Mouse (Mus musculus): ENCODE data around the gene Parp6.

Parp6 gene

DNA sequence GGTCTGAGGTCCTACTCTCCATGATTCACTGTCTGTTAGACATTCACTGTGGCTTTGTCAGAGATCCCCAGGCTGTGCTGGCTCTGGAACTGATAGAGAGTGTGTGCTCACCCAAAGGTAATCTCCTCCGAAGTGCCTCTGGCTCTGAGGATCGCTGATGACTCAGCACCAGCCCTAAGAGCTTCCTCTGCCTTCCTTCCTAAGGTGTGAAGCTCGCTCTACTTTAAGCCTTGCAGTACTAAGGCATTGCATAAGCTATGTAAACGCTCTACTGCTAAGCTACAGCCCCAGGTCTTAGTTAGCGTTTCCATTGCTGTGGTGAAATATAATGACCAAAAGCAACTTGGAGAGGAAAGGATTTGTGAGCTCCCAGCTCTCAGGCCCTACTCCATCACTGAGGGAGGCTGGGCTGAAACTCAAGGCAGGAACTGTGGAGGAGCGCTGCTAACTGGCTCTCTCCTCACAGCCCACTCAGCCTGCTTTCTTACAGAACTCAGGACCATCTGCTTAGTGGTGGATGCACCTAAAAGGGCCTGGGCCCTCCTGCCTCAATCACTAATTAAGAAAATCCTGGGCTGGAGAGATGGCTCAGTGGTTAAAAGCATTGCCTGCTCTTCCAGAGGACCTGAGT, 70.4 kb downstream of the Parp6 start:
- DNase-seq: no peak

DNA sequence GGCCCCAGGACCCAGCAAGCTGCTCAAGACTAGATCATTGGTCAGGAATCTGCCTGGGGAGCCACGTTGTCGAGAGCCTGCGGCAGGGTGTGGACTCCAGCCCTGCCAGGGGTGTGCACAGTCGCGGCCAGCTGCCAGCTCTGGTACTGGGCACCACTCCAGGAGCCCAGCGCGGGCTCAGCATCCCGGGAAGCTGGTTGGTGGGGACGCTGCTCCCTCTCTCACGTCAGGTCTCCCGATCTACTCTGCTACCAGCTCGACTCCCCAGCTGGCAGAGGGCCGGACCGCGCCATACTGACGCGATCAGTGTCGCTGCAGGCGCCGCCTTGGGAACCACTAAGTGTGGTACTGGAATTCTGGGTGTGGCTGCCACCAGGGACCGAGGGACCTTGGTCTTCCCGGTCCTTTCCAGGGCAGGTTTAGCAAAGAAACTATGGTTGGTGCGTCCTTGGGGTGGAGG, 74.6 kb downstream of the Parp6 start:
- DNase-seq: no peak

DNA sequence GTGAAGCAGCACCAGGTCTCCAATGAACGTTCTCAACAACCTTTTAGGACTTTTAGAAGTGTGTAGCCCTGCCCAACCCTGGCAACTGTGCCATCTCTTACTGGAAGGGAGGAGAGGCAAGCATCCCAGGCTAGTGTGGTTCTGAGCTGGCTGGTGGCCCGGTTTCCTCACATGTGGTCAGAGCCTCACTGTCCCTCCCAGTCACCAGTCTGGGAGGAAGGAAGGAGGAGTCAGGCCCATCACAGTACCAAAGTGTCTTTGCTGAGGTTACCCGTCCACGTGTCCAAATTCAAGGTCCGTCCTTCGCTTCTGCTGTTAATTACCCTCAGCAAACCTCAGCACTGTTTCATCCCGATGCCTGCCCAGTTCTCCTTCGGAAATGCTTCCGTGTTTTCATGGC, 75.1 kb downstream of the Parp6 start:
- no peak for DNase-seq

DNA sequence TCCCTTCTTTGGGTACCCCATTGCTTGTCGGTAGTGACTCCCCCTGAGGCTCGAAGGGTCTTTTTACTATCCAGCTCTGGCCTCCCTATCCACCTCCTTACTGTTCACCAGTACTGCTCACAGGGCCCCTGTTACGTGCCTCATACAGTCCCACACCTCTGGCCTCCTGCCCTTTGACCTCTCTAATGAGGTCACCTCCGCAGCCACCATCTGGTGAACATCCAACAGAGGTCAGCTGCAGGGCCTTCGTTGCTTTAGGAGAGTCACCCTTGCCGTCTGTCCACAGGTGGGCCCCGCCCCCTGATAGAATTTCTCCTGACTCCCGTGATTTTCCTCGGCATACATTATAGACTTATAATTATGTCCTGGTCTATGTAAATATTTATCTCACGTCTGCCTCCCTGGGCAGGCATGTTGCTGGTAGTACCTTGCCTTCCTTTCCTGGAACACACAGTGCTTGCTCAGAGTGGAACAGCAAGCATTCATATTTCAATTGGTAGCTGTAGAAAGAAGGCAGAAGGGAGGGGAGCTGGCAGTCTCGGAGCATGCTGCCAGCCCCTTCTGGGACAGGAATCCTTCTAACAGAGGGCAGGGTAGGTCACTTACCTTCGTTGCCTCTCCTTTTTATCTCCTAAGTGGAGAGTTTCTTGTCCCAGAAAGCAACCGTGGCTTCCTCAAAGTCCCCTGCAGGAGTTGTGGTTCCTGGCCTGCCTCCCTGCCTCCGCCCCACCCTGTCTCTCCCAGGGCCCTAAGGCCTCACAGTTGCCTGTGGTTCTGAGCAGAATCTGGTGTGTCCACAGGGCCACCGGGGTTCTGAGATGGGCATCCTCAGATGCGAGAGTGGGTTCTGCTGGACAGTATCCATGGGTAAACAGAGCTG, 77.7 kb downstream of the Parp6 start:
- DNase-seq: no peak

DNA sequence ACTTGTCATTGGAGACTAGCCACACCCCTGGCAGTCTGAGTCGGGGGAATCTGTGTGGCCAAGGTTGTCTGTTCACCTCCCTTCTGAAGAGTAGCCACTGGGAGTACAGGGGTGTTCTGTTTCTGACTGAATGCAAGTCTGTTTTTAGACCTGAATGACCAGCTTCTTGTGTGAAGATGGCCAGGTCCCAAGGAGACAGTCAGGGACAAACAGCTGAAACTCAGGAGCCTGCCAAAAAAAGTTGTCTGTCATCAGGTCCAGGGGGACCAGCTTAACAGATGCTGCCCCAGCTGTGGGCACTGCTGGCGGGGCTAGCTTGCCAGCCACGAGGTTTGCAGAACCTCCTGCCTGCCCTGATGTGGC, 78.3 kb downstream of the Parp6 start:
- no peak for DNase-seq

DNA sequence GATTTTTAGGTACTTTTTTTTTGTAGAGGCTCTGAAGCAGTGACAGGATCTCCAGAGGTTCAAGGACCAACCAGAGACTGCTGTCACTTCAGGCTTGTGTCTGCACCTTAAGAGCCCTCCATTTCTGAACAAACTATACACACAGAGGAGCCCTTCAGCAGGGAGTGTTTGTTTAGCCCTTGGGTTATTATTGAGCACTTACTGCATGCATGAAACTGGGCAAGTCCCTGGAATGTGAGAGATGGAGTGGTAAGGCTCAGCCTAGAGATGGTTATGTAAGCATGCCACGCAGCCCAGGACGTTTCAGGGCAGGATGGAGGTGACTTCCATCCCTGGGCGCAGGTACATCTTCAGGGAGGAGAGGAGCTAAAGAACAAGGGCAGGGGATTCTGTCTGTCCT, 79.3 kb downstream of the Parp6 start:
- DNase-seq: no peak
